Comparison of ENCODE assay signal across 8 mouse cellular contexts in the genomic region with DNA sequence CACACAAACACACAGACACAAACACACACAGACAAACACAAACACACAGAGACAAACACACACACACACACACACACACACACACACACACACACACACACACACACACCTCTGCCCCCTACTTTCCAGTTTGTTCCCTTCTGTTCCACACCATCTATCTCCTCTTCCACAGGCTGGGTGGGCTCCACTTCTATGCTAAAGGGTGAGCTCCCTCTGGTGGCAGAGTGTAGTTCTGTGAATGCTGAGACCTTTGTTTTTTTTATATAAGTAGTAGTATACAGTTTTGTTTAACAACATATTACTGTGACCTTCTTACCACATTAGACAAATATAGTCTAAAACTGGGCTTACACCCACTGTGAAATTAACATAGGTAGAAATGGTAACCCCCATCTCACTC.
DNase-seq lines count a peak whose midpoint lies in the region; ATAC-seq and TF ChIP-seq lines count a peak whose summit lies in the region.

No protein-coding gene starts in this region.

- no peak overlapping the region for H3K9ac ChIP-seq in kidney, embryonic 15.5 days
- H3K9ac ChIP-seq in lung, embryonic 16.5 days (ENCODE audit: low read length) = no peak overlapping the region

- no peaks in the 10 kb centered on the region for H3K27me3 ChIP-seq in kidney, embryonic 15.5 days
- no peaks in the 10 kb centered on the region for H3K27me3 ChIP-seq in lung, embryonic 16.5 days (ENCODE audit: control insufficient read depth, insufficient read depth, low read depth, low read length)

- H3K4me1 ChIP-seq in kidney, embryonic 15.5 days = no peaks in the 10 kb centered on the region
- H3K4me1 ChIP-seq in lung, embryonic 16.5 days (replicated peaks; ENCODE audit: control insufficient read depth, insufficient read depth, low read length) = no peaks in the 10 kb centered on the region

- DNase-seq in gastrocnemius, adult 2 months = peak; percentile 48
- DNase-seq in gastrocnemius, adult 8-10 months (ENCODE audit: low spot score in 2 of 2) = no peak
- DNase-seq in urinary bladder, postnatal 14 days (ENCODE audit: low spot score) = peak; percentile 56
- DNase-seq in urinary bladder, postnatal 10 days (ENCODE audit: low spot score) = no peak
- peak; percentile 87 for DNase-seq in embryo, embryonic 10.5 days (ENCODE audit: low spot score)
- peak; percentile 58 for DNase-seq in right cerebral cortex, postnatal 4 days

- H3K4me2 ChIP-seq in kidney, embryonic 15.5 days = no peak overlapping the region
- H3K4me2 ChIP-seq in lung, embryonic 16.5 days (ENCODE audit: low read depth, low read length) = no peak overlapping the region

- intact Hi-C loops in gastrocnemius, adult 2 months (cut with DNase I) = loop anchor here (1.0 kb wide), 1 partner anchor 35 kb away; no protein-coding TSS in a partner anchor

- peak; percentile 64; the same call in 1 of the 2 replicates for ATAC-seq in kidney, embryonic 15.5 days (replicated peaks; ENCODE audit: low FRiP score)
- peak; percentile 38; the same call in 1 of the 2 replicates for ATAC-seq in lung, embryonic 16.5 days (ENCODE audit: low read depth)

- no peak overlapping the region for H3K27ac ChIP-seq in gastrocnemius, adult 2 months
- no peak overlapping the region for H3K27ac ChIP-seq in kidney, embryonic 15.5 days
- no peak overlapping the region for H3K27ac ChIP-seq in lung, embryonic 16.5 days (ENCODE audit: low read length)

- no peaks in the 10 kb centered on the region for H3K36me3 ChIP-seq in kidney, embryonic 15.5 days
- H3K36me3 ChIP-seq in lung, embryonic 16.5 days (ENCODE audit: control insufficient read depth, insufficient read depth, low read length) = no peaks in the 10 kb centered on the region

- H3K9me3 ChIP-seq in kidney, embryonic 15.5 days (replicated peaks) = no peaks in the 10 kb centered on the region
- no peaks in the 10 kb centered on the region for H3K9me3 ChIP-seq in lung, embryonic 16.5 days (ENCODE audit: control insufficient read depth, low read length)

- H3K4me3 ChIP-seq in gastrocnemius, adult 2 months = no peak overlapping the region
- no peak overlapping the region for H3K4me3 ChIP-seq in kidney, embryonic 15.5 days (replicated peaks)
- no peak overlapping the region for H3K4me3 ChIP-seq in lung, embryonic 16.5 days (ENCODE audit: low read length)

- peak; percentile 70 for TF ChIP-seq CTCF in gastrocnemius, adult 2 months (IDR thresholded peaks at IDR 0.05)

Comparison
In these comparisons a context has a peak if more than half of its experiments do, and no peak if none do; other contexts are left out.
1. DNase-seq: peak in gastrocnemius, adult 2 months (single experiment), urinary bladder, postnatal 14 days (single experiment), embryo, embryonic 10.5 days (single experiment) and right cerebral cortex, postnatal 4 days (single experiment); none in gastrocnemius, adult 8-10 months (0 of 2) and urinary bladder, postnatal 10 days (single experiment).